Mouse (Mus musculus): ENCODE data around the gene Tra2a.

DNA sequence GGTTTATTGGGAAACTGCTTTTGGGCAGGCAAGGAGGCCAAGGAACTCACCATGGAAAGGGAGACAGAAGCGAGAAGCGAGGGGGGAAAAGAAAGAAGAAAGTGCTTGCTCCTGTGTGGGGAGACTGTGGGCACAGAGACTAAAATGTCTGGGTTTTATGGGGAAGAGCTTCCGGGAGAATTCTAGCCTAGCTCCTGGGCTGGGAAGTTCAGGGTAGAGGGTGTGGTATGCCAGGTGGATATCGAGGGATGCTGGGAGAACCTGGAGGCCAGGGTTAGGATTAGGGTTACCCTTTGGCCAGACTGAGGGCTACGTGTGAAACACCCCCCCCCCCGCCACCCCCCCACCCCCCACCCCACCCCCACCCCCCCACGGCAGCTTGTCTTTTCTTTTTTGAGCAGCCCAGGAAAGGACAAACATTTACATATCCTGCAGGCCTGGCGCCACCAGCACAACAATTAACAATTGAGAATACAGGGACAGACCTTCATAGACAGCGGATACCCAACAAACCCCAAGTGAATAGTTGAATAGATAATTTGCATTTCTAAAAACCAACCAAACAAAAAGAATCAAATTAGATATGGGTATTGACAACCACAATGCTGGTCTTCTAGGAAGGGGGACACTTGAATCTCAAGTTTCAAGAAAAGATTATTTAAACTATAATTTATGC, 10.7 kb upstream of the Tra2a start:
- TF ChIP-seq CTCF (IDR thresholded peaks at IDR 0.05; ENCODE audit: low read depth) (no peak), EP300 (IDR thresholded peaks at IDR 0.05; ENCODE audit: low read depth) (no peak)
